Mouse (Mus musculus): ENCODE measurements at regions not wholly inside any gene's neighbourhood (a gene's known extent, or its start where the extent isn't known, plus 50 kb on each side); places are given as distances from the start of the nearest gene placed in this dataset.

- TF ChIP-seq CTCF (conservative IDR thresholded peaks at IDR 0.05; ENCODE audit: low read length) (no peak), NANOG (IDR thresholded peaks at IDR 0.05; ENCODE audit: borderline replicate concordance, low read length) (no peak), POU5F1 (IDR thresholded peaks at IDR 0.05; ENCODE audit: borderline replicate concordance, low read length) (no peak)
Measured at GRCm38 (mm10) chr8:116043381-116043780, 335.8 kb upstream of the Maf start.

All from E14TG2a.4 (cell line).